Mouse (Mus musculus) myocyte (in vitro differentiated cells): ENCODE data around the gene Rabl2.

Experiments
- CEBPB ChIP-seq: IDR thresholded peaks from 2 replicates; pipeline ENCODE4 v1.6.1; 2011; ENCODE audit warnings: mild to moderate bottlenecking, moderate library complexity; ENCODE audit not compliant: poor library complexity, insufficient read depth, severe bottlenecking
- E2F4 ChIP-seq: IDR thresholded peaks from one replicate; pipeline ENCODE4 v1.6.1; 2011; ENCODE audit warnings: mild to moderate bottlenecking, control low read depth, moderate library complexity; ENCODE audit not compliant: insufficient read depth
- MAX ChIP-seq: IDR thresholded peaks from one replicate; pipeline ENCODE4 v1.6.1; 2011; ENCODE audit warnings: low read depth, mild to moderate bottlenecking, control low read depth
- MYOD1 ChIP-seq, 3 experiments: IDR thresholded peaks; one replicate each; pipeline ENCODE4 v1.6.1; 2011; ENCODE audit warnings: control low read depth in 2 of 3, low read depth in 2 of 3, mild to moderate bottlenecking in 2 of 3, moderate library complexity in 1 of 3; ENCODE audit not compliant: insufficient read length in 2 of 3, control insufficient read depth in 1 of 3
- MYOG ChIP-seq, 3 experiments: IDR thresholded peaks; one replicate each; pipeline ENCODE4 v1.6.1; 2011; ENCODE audit warnings: control low read depth in 2 of 3, low read depth in 2 of 3, mild to moderate bottlenecking in 2 of 3; ENCODE audit not compliant: insufficient read length in 2 of 3, control insufficient read depth in 1 of 3, insufficient read depth in 1 of 3
- POLR2A ChIP-seq: IDR thresholded peaks from one replicate; pipeline ENCODE4 v1.6.1; 2011; ENCODE audit warnings: low read depth, mild to moderate bottlenecking, control low read depth, moderate library complexity; ENCODE audit not compliant: insufficient read length
- POLR2AphosphoS2 ChIP-seq: IDR thresholded peaks from one replicate; pipeline ENCODE4 v1.6.1; 2011; ENCODE audit warnings: low read depth, control low read depth; ENCODE audit not compliant: insufficient read length
- REST ChIP-seq: IDR thresholded peaks from one replicate; pipeline ENCODE4 v1.6.1; 2011; ENCODE audit warnings: mild to moderate bottlenecking, control low read depth, moderate library complexity; ENCODE audit not compliant: insufficient read depth, insufficient read length
- SRF ChIP-seq: IDR thresholded peaks from one replicate; pipeline ENCODE4 v1.6.1; 2011; ENCODE audit warnings: low read depth; ENCODE audit not compliant: control insufficient read depth, insufficient read length
- TCF12 ChIP-seq: IDR thresholded peaks from one replicate; pipeline ENCODE4 v1.6.1; 2011; ENCODE audit warnings: mild to moderate bottlenecking, control low read depth; ENCODE audit not compliant: poor library complexity, insufficient read depth, severe bottlenecking
- TCF3 ChIP-seq: IDR thresholded peaks from one replicate; pipeline ENCODE4 v1.6.1; 2011; ENCODE audit warnings: low read depth, control low read depth; ENCODE audit not compliant: insufficient read length
- USF1 ChIP-seq: IDR thresholded peaks from one replicate; pipeline ENCODE4 v1.6.1; 2011; ENCODE audit warnings: low read depth, mild to moderate bottlenecking, control low read depth, moderate library complexity

- TF ChIP-seq TCF12 (no peak), POLR2A (no peak), CEBPB (no peak), POLR2AphosphoS2 (no peak), MYOG (IDR thresholded peaks at IDR 0.05; ENCODE audit: control insufficient read depth in 1 of 3, insufficient read depth in 1 of 3, insufficient read length in 2 of 3, low read depth in 2 of 3) (no peak), USF1 (no peak), TCF3 (no peak), MYOD1 (IDR thresholded peaks at IDR 0.05; ENCODE audit: control insufficient read depth in 1 of 3, insufficient read length in 2 of 3, low read depth in 2 of 3) (no peak), MAX (no peak), SRF (no peak), E2F4 (no peak), REST (no peak)
Observed at GRCm38 (mm10) chr15:89622959-89623625, 31.4 kb upstream of the Rabl2 start.
